Mouse (Mus musculus) limb, embryonic 14.5 days (tissue): ENCODE measurements around the gene Kcnb1. TPM values are rescaled to one million over a fixed set of nuclear protein-coding genes. Genes with fewer than 3 reads are reported as not detected.

Experiments used
- ATAC-seq: fragments of 200-750 bp; cut with Nextera tagmentation; 2 replicates; pipeline ENCODE4 v1.8.0; 2017; ENCODE audit warnings: low read depth, moderate number of reproducible peaks, moderate TSS enrichment; ENCODE audit not compliant: low FRiP score
- DNase-seq: peaks from one replicate; pipeline ENCODE4 v3.0.0-alpha.2; 2015; ENCODE audit warnings: low spot score
- H3K27ac ChIP-seq: fragments of 300-500 bp; sonication (generic); replicated peaks from 2 replicates; pipeline ENCODE4 v1.5.1; 2014; ENCODE audit warnings: low read depth, mild to moderate bottlenecking, low read length, moderate library complexity, mixed read lengths
- H3K27me3 ChIP-seq: fragments of 300-500 bp; sonication (generic); 2 replicates; pipeline ENCODE4 v1.6.1; 2014; ENCODE audit warnings: low read length, mixed read lengths; ENCODE audit not compliant: control insufficient read depth, insufficient read depth
- H3K36me3 ChIP-seq: fragments of 300-500 bp; sonication (generic); 2 replicates; pipeline ENCODE4 v1.6.1; 2014; ENCODE audit warnings: mild to moderate bottlenecking, low read length, moderate library complexity, mixed read lengths; ENCODE audit not compliant: control insufficient read depth, insufficient read depth
- H3K4me1 ChIP-seq: fragments of 300-500 bp; sonication (generic); 2 replicates; pipeline ENCODE4 v1.6.1; 2014; ENCODE audit warnings: antibody characterized with exemption, low read length, mixed read lengths; ENCODE audit not compliant: control insufficient read depth, insufficient read depth
- H3K4me2 ChIP-seq: fragments of 300-500 bp; sonication (generic); replicated peaks from 2 replicates; pipeline ENCODE4 v1.6.1; 2014; ENCODE audit warnings: low read depth, mild to moderate bottlenecking, low read length, moderate library complexity; ENCODE audit not compliant: severe bottlenecking
- H3K4me3 ChIP-seq: fragments of 300-500 bp; sonication (generic); replicated peaks from 2 replicates; pipeline ENCODE4 v1.5.1; 2014; ENCODE audit warnings: low read length
- H3K9ac ChIP-seq: fragments of 300-500 bp; sonication (generic); 2 replicates; pipeline ENCODE4 v1.6.1; 2014; ENCODE audit warnings: mild to moderate bottlenecking, low read depth, low read length, moderate library complexity; ENCODE audit not compliant: severe bottlenecking
- H3K9me3 ChIP-seq: fragments of 300-500 bp; sonication (generic); 2 replicates; pipeline ENCODE4 v1.6.1; 2016; ENCODE audit warnings: low read length; ENCODE audit not compliant: control insufficient read depth
- POLR2A ChIP-seq: fragments of 200-500 bp; IDR thresholded peaks from 2 replicates; pipeline ENCODE4 v1.8.0; 2012; ENCODE audit warnings: inconsistent platforms, mild to moderate bottlenecking, moderate library complexity, borderline replicate concordance; ENCODE audit not compliant: insufficient read depth, insufficient read length; ENCODE audit errors: extremely low read depth
- WGBS: fragments of 180-500 bp; shearing (Covaris S2); extraction: QIAGEN DNeasy Blood & Tissue Kit; methylation state at CpG from one replicate; pipeline ENCODE4 v1.1.7; 2014; 5-methylcytosine and 5-hydroxymethylcytosine counted together
- polyA plus RNA-seq, 2 experiments: library from polyadenylated mRNA; depleted of rRNA in 1 of 2; stranded (reverse) in 1 of 2; unstranded in 1 of 2; fragments of >200 nt; fragmentation: Nextera tagmentation in 1 of 2; extraction: Ambion mirVana in 1 of 2; gene quantifications; 2 replicates each; pipeline versions ENCODE4 v1.2.1 to v1.2.3; 2012 to 2014

Kcnb1 gene
- polyA plus RNA-seq, 2 experiments, result 1.3 to 3.3 TPM

DNA sequence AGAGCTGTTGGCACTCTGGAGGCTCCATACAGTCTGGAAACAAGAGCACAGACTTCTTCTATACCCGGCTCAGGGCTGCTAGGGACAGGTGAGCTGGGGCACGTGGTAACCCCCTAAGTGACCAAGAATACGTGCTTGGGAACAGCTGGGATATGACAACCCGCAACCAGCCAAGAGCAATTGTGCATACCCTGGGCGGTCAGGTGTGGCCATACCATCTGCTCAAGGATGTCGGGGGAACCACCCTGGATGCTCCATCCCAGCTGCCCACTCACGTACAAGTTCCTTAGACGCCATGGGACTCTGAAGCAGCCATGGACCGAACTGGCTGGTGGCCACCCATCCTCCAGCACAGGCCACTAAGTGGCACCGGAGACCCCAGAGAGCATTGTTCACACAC lies 26.8 kb downstream of the Kcnb1 start:
- no peaks in the 10 kb centered on the region; the same call in 1 of the 2 replicates for H3K9me3 ChIP-seq
- 0 out of 2 replicates have a peak overlapping the region, but pooled peaks have one; percentile 67 for H3K27ac ChIP-seq
- H3K36me3 ChIP-seq, result no peaks in the 10 kb centered on the region
- H3K4me3 ChIP-seq, result no peak overlapping the region
- TF ChIP-seq POLR2A, result no peak
- peaks cover 29% of the 10 kb centered on the region for H3K4me1 ChIP-seq
- 88% methylated on average over 10 of the region's 10 CpGs for WGBS
- DNase-seq, result no peak
- H3K9ac ChIP-seq, result no peak overlapping the region
- no peaks in the 10 kb centered on the region for H3K27me3 ChIP-seq
- H3K4me2 ChIP-seq, result no peak overlapping the region
- ATAC-seq, result no peak

DNA sequence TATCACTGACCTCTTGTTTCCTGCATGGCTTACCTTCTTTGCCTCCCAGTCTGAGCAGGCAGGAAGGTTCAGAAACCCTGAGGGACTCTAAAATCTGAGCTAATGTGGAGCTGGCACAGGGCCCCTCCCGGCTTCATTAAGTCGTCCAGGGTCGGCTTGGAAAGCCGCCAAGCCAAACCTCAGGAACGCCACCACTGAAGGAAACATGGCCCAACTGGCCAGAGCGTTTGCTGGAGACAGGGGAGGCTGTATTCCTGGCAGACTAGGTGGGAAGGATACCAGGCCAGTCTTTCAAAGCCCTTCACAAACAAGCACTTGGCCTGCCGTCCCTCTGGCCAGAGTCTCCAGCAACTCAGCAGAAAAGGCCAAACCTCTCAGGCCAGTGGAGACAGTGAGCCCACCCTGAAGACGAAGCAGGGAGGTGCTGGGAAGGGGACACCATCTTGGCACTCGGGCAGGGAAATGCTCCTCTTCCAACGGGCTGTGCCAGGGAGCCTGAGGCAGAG lies 27.4 kb downstream of the Kcnb1 start:
- Histone ChIP-seq H3K27me3 (no peaks in the 10 kb centered on the region), H3K9me3 (no peaks in the 10 kb centered on the region; the same call in 1 of the 2 replicates), H3K36me3 (no peaks in the 10 kb centered on the region), H3K9ac (no peak overlapping the region), H3K4me1 (peaks cover 24% of the 10 kb centered on the region), H3K4me3 (no peak overlapping the region), H3K27ac (peak overlapping the region; percentile 67), H3K4me2 (no peak overlapping the region)
- peak; percentile 78 for DNase-seq
- peak; percentile 71 for ATAC-seq
- TF ChIP-seq POLR2A, result no peak
- WGBS, result 43% methylated on average over 10 of the region's 10 CpGs

DNA sequence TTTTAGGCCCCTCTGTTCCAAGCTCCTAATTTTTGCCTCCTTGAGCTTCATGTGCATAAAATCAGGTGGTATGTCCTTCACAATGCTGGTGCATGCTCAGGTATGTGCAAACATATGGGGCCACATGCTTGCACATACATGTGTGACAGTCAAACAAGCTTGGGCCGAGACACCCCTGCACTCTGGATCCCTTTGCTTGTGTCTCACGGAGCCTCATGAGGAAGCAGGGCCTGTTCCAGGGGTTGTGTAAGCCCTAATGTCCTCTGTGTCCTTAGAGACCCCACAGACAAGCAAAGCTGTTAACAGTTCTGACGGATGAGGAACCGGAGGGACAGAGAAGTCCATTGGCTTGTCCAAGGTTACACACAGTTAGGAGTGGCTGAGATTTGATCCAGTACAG lies 30.2 kb downstream of the Kcnb1 start:
- TF ChIP-seq POLR2A, result no peak
- H3K36me3 ChIP-seq, result no peaks in the 10 kb centered on the region
- no peaks in the 10 kb centered on the region for H3K27me3 ChIP-seq
- no peak overlapping the region for H3K27ac ChIP-seq
- H3K4me1 ChIP-seq, result peaks cover 20% of the 10 kb centered on the region
- ATAC-seq (no peak), DNase-seq (no peak)
- H3K9ac ChIP-seq, result no peak overlapping the region
- no peaks in the 10 kb centered on the region; the same call in 1 of the 2 replicates for H3K9me3 ChIP-seq
- H3K4me3 ChIP-seq, result no peak overlapping the region
- 87% methylated on average over 4 of the region's 4 CpGs for WGBS
- H3K4me2 ChIP-seq, result no peak overlapping the region

DNA sequence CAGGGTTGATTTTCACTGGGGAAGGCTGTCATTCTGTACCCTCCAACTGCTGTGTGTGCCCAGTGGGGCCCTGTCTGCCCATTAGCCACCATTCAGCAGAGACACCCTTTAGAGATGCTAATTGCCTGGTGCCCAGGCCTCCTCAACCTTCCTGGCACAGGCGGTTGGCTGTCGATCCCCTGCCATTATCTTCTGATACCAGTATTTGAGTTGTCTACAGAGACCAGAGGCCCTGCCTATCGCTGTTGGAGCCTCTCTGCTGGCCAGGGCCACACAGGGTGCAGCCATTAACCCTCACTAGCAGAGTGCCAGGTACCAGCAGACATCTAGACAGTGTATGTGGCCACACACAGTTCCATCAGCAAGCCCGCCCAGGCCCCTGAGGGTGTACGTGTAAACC lies 31.2 kb downstream of the Kcnb1 start:
- WGBS, result 78% methylated on average over 5 of the region's 5 CpGs
- Histone ChIP-seq H3K4me1 (peaks cover 18% of the 10 kb centered on the region), H3K4me3 (no peak overlapping the region), H3K4me2 (no peak overlapping the region), H3K9ac (no peak overlapping the region), H3K27me3 (no peaks in the 10 kb centered on the region), H3K36me3 (no peaks in the 10 kb centered on the region), H3K9me3 (no peaks in the 10 kb centered on the region; the same call in 1 of the 2 replicates), H3K27ac (no peak overlapping the region)
- TF ChIP-seq POLR2A, result no peak
- no peak for DNase-seq
- ATAC-seq, result no peak

DNA sequence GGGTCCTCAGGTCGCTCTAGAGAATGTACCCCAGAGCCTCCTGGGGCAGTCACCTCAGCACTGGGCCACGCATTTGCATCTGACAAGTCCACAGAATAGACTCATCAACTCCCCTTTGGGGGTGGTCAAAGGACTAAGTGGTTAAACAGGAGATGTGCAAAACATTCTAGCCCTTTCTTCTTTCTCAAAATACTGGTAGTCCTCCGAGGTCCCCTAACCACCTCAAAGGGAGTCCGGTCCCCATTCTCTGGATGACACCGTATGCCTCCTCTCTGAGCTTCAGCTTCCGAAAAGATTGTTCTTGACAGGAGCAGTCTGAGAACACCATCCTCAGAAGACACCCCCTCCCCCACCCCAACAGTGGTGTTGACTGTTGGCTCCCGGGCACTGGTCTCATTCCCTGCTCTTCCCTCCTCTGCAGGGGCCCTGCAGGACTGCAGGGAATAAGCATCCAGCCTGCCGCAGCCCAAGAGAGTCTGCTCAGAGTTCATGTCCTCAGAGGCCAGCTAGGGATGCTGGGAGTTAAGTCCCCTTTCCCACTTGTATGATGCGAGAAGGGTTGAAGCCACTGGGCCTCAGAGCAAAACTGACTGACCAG lies 33.7 kb downstream of the Kcnb1 start:
- Histone ChIP-seq H3K4me2 (no peak overlapping the region), H3K9ac (no peak overlapping the region), H3K4me3 (no peak overlapping the region), H3K9me3 (no peaks in the 10 kb centered on the region; the same call in 1 of the 2 replicates), H3K36me3 (no peaks in the 10 kb centered on the region), H3K27me3 (no peaks in the 10 kb centered on the region), H3K27ac (no peak overlapping the region), H3K4me1 (peaks cover 6% of the 10 kb centered on the region; the same call in 1 of the 2 replicates)
- 46% methylated on average over 9 of the region's 9 CpGs for WGBS
- TF ChIP-seq POLR2A, result no peak
- no peak for ATAC-seq
- no peak for DNase-seq
